In genomic region chr5:148965691-148966333, GRCm38 (mm10) we compare ENCODE assay signal across 1 mouse cellular context.
A peak's percentile ranks its signal among the peaks of the same experiment; 100 is the strongest.
TF ChIP-seq lines count a peak whose summit lies in the region.

No protein-coding gene starts in this region.

TF ChIP-seq in MEL, 35 proteins besides CTCF, POLR2A, EP300 and RAD21 (continued from another document):
- TF ChIP-seq ETS1 (IDR thresholded peaks at IDR 0.05; ENCODE audit: low read depth, low read length) = peak; percentile 97
- TF ChIP-seq RCOR1 (IDR thresholded peaks at IDR 0.05; ENCODE audit: low read depth, low read length) = peak; percentile 95
- no peak for TF ChIP-seq MAZ (IDR thresholded peaks at IDR 0.05; ENCODE audit: low read depth, low read length)
- no peak for TF ChIP-seq CHD2 (IDR thresholded peaks at IDR 0.05; ENCODE audit: low read length)
- no peak for TF ChIP-seq POLR2AphosphoS5 (IDR thresholded peaks at IDR 0.05; ENCODE audit: borderline replicate concordance, low read depth, low read length)
- peak; percentile 56; the same call in 1 of the 2 replicates for TF ChIP-seq MAFK (IDR thresholded peaks at IDR 0.05; ENCODE audit: borderline replicate concordance, low read depth, low read length)
- peak; percentile 82 for TF ChIP-seq TAL1 (IDR thresholded peaks at IDR 0.05; ENCODE audit: low read length)
- TF ChIP-seq TCF12 (IDR thresholded peaks at IDR 0.05; ENCODE audit: low read depth, low read length) = peak; percentile 94
- no peak for TF ChIP-seq NELFE (IDR thresholded peaks at IDR 0.05; ENCODE audit: low read depth, low read length)
- peak; percentile 29; the same call in 1 of the 2 replicates for TF ChIP-seq MYB (IDR thresholded peaks at IDR 0.05; ENCODE audit: low read depth, low read length)
- TF ChIP-seq GATA1 (IDR thresholded peaks at IDR 0.05; ENCODE audit: low read depth, low read length) = peak; percentile 97
- no peak for TF ChIP-seq USF2 (IDR thresholded peaks at IDR 0.05; ENCODE audit: borderline replicate concordance in 1 of 2, insufficient read depth in 1 of 2, low read depth in 1 of 2, low read length in 2 of 2)
- TF ChIP-seq ZC3H11A (IDR thresholded peaks at IDR 0.05; ENCODE audit: low read depth, low read length) = no peak
